Mouse (Mus musculus): ENCODE results near the gene Strn4. TPM values are rescaled to one million over a fixed set of nuclear protein-coding genes. Genes with fewer than 3 reads are reported as not detected.

Strn4 gene
- total RNA-seq (2021): 10 to 100 TPM; 67.7 to 69.3 TPM
- long read RNA-seq, experiment 1, transcript Strn4-201 (18 exons, 3,535 nt): minor isoform, 23 of 104 reads
- long read RNA-seq, experiment 1, transcript Strn4-202 (18 exons, 3,082 nt): major isoform, 58 of 104 reads
- long read RNA-seq, experiment 1, partial matches to known transcripts: 6 of 104 reads
- long read RNA-seq, experiment 1, other reads (novel, unspliced or antisense): 17 of 104 reads
- long read RNA-seq, experiment 2, transcript Strn4-201 (18 exons, 3,535 nt): minor isoform, 24 of 164 reads
- long read RNA-seq, experiment 2, transcript Strn4-202 (18 exons, 3,082 nt): major isoform, 107 of 164 reads
- long read RNA-seq, experiment 2, partial matches to known transcripts: 22 of 164 reads
- long read RNA-seq, experiment 2, other reads (novel, unspliced or antisense): 11 of 164 reads

GRCm38 (mm10) chr7:16815351-16815941 is at the start of gene Strn4:
Strn4 (plus strand) TSS chr7:16815889.
- DNase-seq (ENCODE audit: low spot score in 2 of 2): no peak

GRCm38 (mm10) chr7:16766443-16766842 is 49.2 kb upstream of the Strn4 start:
- no peak for DNase-seq (ENCODE audit: low spot score in 2 of 2)

- DNase-seq (ENCODE audit: low spot score in 2 of 2): no peak
Measured at GRCm38 (mm10) chr7:16775888-16776287, 39.8 kb upstream of the Strn4 start.

GRCm38 (mm10) chr7:16780076-16780475 is 35.6 kb upstream of the Strn4 start:
- DNase-seq (ENCODE audit: low spot score in 2 of 2): peak in 1 of 2 experiments; percentile 29

- peak; percentile 83 to 88 for DNase-seq (ENCODE audit: low spot score in 2 of 2)
Measured at GRCm38 (mm10) chr7:16780825-16781554, 34.7 kb upstream of the Strn4 start, which contains the start of gene Slc1a5. Slc1a5 (plus strand) TSS chr7:16781340.

- no peak for DNase-seq (ENCODE audit: low spot score in 2 of 2)
Measured at GRCm38 (mm10) chr7:16781555-16781815, 34.2 kb upstream of the Strn4 start.

- peak in 1 of 2 experiments; percentile 23 for DNase-seq (ENCODE audit: low spot score in 2 of 2)
Measured at GRCm38 (mm10) chr7:16781816-16782554, 33.7 kb upstream of the Strn4 start.

GRCm38 (mm10) chr7:16782555-16783125 is 33.0 kb upstream of the Strn4 start:
- no peak for DNase-seq (ENCODE audit: low spot score in 2 of 2)

GRCm38 (mm10) chr7:16783224-16783688 is 32.4 kb upstream of the Strn4 start:
- no peak for DNase-seq (ENCODE audit: low spot score in 2 of 2)

GRCm38 (mm10) chr7:16783758-16784415 is 31.8 kb upstream of the Strn4 start:
- DNase-seq (ENCODE audit: low spot score in 2 of 2): peak; percentile 44 to 57

GRCm38 (mm10) chr7:16784498-16784976 is 31.2 kb upstream of the Strn4 start:
- no peak for DNase-seq (ENCODE audit: low spot score in 2 of 2)

GRCm38 (mm10) chr7:16785541-16786083 is 30.1 kb upstream of the Strn4 start:
- DNase-seq (ENCODE audit: low spot score in 2 of 2): no peak

GRCm38 (mm10) chr7:16792316-16792715 is 23.4 kb upstream of the Strn4 start:
- no peak for DNase-seq (ENCODE audit: low spot score in 2 of 2)

- DNase-seq (ENCODE audit: low spot score in 2 of 2): no peak
Measured at GRCm38 (mm10) chr7:16793010-16793725, 22.5 kb upstream of the Strn4 start.

- DNase-seq (ENCODE audit: low spot score in 2 of 2): no peak
Measured at GRCm38 (mm10) chr7:16794886-16795285, 20.8 kb upstream of the Strn4 start.

- no peak for DNase-seq (ENCODE audit: low spot score in 2 of 2)
Measured at GRCm38 (mm10) chr7:16804409-16805028, 11.2 kb upstream of the Strn4 start.

- no peak for DNase-seq (ENCODE audit: low spot score in 2 of 2)
Measured at GRCm38 (mm10) chr7:16807936-16808335, 7.8 kb upstream of the Strn4 start.

GRCm38 (mm10) chr7:16808647-16809046 is 7.0 kb upstream of the Strn4 start:
- DNase-seq (ENCODE audit: low spot score in 2 of 2): no peak

- peak; percentile 61 to 63 for DNase-seq (ENCODE audit: low spot score in 2 of 2)
Measured at GRCm38 (mm10) chr7:16809739-16810138, 6.0 kb upstream of the Strn4 start.

All from adrenal gland, adult 18-20 months (tissue).